Mouse (Mus musculus): ENCODE data around the gene Tmem108. TPM values are rescaled to one million over a fixed set of nuclear protein-coding genes. Genes with fewer than 3 reads are reported as not detected.
A peak's percentile ranks its signal among the peaks of the same experiment; 100 is the strongest.

Tmem108 gene
- total and polyA plus RNA-seq, 2 experiments from 2014 or later: 24.8 to 25.2 TPM

DNA sequence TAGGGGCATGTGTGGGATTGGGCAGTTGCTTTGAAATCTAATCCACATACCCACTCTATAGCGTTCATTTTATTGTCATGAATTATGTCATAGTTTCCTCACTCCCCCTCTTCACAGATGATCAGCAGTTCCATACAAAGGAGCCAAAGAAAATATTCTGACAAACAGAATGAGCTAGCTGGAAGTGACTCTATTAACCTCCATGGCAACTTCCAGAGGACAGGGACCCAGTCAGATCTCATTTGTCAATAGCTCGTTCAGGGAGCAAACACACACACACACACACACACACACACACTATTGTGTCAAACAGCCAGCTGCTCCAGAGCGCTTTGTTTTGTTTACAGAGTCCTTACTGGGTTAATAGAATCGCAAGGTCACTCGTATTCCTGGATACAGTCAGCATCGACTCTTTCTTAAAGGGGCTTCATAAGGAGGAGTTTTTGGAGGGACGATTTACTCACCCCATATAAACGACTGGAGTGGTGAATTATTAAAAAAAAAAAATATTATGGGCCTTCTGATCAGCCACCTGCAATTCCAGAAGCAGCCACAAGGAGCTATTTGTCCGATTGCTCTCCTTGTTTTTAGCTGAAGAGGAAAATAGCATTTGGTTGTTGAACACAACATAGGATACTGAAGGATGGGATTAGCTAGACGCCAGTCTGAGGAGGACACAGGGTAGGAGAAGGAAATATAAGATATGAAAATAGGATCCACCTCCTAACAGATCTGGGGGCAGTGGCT is 197.6 kb downstream of the Tmem108 start:
- TF ChIP-seq CTCF (IDR thresholded peaks at IDR 0.05): peak; percentile 81
- Histone ChIP-seq H3K4me2 (ENCODE audit: low read depth, low read length, poor library complexity, severe bottlenecking) (no peak overlapping the region), H3K36me3 (ENCODE audit: insufficient read depth, low read length) (no peaks in the 10 kb centered on the region), H3K9me3 (ENCODE audit: low read length) (no peaks in the 10 kb centered on the region), H3K27ac (ENCODE audit: low read depth, low read length) (no peak overlapping the region), H3K4me1 (ENCODE audit: insufficient read depth, low read length) (peaks cover 12% of the 10 kb centered on the region; the same call in 1 of the 2 replicates), H3K27me3 (ENCODE audit: insufficient read depth, low read length) (no peaks in the 10 kb centered on the region), H3K9ac (replicated peaks; ENCODE audit: low read length, poor library complexity, severe bottlenecking) (no peak overlapping the region), H3K4me3 (ENCODE audit: low read depth, low read length) (no peak overlapping the region)
- DNase-seq (ENCODE audit: low spot score): peak; percentile 82
- WGBS: 17% methylated on average over 10 of the region's 10 CpGs
- ATAC-seq (ENCODE audit: low FRiP score): no peak

DNA sequence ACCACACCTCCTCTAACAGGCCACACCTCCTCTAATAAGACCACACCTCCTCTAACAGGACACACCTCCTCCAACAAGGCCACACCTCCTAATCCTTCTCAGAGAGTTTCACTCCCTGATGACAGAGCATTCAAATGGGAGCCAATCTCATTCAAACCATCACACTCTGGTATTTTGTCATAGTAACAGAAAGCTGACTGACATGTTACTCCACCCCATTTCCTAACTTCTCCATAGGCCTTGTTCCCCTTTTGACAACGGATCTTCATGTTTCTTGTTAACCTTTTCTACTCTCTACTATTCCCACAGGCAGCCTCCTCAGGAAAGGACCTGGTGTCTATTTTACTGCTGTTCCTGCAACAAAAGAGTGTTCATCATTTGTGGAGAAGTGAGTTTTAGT is 199.6 kb downstream of the Tmem108 start:
- WGBS: 88% methylated on average over 1 of the region's 1 CpGs
- H3K4me1 ChIP-seq (ENCODE audit: insufficient read depth, low read length): peaks cover 12% of the 10 kb centered on the region; the same call in 1 of the 2 replicates
- no peaks in the 10 kb centered on the region for H3K27me3 ChIP-seq (ENCODE audit: insufficient read depth, low read length)
- DNase-seq (ENCODE audit: low spot score) (no peak), ATAC-seq (ENCODE audit: low FRiP score) (no peak)
- no peak overlapping the region for H3K9ac ChIP-seq (replicated peaks; ENCODE audit: low read length, poor library complexity, severe bottlenecking)
- H3K27ac ChIP-seq (ENCODE audit: low read depth, low read length): no peak overlapping the region
- H3K4me2 ChIP-seq (ENCODE audit: low read depth, low read length, poor library complexity, severe bottlenecking): no peak overlapping the region
- H3K4me3 ChIP-seq (ENCODE audit: low read depth, low read length): no peak overlapping the region
- no peaks in the 10 kb centered on the region for H3K36me3 ChIP-seq (ENCODE audit: insufficient read depth, low read length)
- TF ChIP-seq CTCF (IDR thresholded peaks at IDR 0.05): no peak
- H3K9me3 ChIP-seq (ENCODE audit: low read length): no peaks in the 10 kb centered on the region

DNA sequence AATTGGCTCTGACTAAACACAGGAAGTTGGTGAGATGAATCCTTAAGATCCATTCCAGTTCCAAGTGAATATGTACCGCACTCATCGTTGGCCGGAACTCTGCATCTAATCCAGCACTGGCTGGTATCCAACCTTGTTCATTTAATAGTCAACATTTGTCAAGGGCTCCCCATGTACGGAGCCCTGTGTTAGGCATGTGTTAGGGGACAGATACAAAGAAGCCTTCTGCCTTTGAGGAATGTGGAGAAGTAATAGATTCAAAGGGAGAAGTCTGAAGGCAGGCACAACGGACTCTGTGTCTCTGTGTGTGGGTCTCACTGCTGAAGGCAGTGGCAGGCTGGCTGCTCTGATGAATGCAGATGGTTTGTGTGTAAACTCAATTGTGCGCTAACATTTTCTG is 202.9 kb downstream of the Tmem108 start:
- Histone ChIP-seq H3K27ac (ENCODE audit: low read depth, low read length) (peak overlapping the region; percentile 18; the same call in 1 of the 2 replicates), H3K27me3 (ENCODE audit: insufficient read depth, low read length) (no peaks in the 10 kb centered on the region), H3K4me1 (ENCODE audit: insufficient read depth, low read length) (peaks cover 12% of the 10 kb centered on the region; the same call in 1 of the 2 replicates), H3K36me3 (ENCODE audit: insufficient read depth, low read length) (no peaks in the 10 kb centered on the region), H3K4me2 (ENCODE audit: low read depth, low read length, poor library complexity, severe bottlenecking) (no peak overlapping the region), H3K9me3 (ENCODE audit: low read length) (no peaks in the 10 kb centered on the region), H3K9ac (replicated peaks; ENCODE audit: low read length, poor library complexity, severe bottlenecking) (no peak overlapping the region), H3K4me3 (ENCODE audit: low read depth, low read length) (no peak overlapping the region)
- ATAC-seq (ENCODE audit: low FRiP score): peak; percentile 73
- no peak for TF ChIP-seq CTCF (IDR thresholded peaks at IDR 0.05)
- DNase-seq (ENCODE audit: low spot score): peak; percentile 83
- 48% methylated on average over 6 of the region's 6 CpGs for WGBS

DNA sequence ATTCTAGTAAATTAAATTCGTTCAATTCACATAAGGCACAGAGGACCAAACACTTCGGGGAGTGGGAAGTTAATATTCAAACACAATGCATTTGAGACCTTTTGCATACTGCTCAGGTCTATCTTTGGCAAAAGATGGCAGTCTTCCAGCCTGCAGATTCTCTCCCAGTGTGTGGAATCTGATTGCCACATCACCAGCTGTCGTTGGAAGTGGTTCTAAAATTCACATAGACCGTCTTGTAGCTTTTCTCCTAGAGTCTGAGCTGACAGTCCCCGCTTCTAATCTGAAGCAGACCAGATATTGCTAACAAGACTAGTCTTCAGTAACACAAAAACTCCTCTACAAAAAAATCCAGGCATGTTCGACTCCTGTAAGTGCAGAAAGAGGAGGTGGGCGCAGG is 203.4 kb downstream of the Tmem108 start:
- Histone ChIP-seq H3K27ac (ENCODE audit: low read depth, low read length) (peak overlapping the region; percentile 18; the same call in 1 of the 2 replicates), H3K4me3 (ENCODE audit: low read depth, low read length) (no peak overlapping the region), H3K4me2 (ENCODE audit: low read depth, low read length, poor library complexity, severe bottlenecking) (no peak overlapping the region), H3K4me1 (ENCODE audit: insufficient read depth, low read length) (peaks cover 12% of the 10 kb centered on the region; the same call in 1 of the 2 replicates), H3K36me3 (ENCODE audit: insufficient read depth, low read length) (no peaks in the 10 kb centered on the region), H3K27me3 (ENCODE audit: insufficient read depth, low read length) (no peaks in the 10 kb centered on the region), H3K9me3 (ENCODE audit: low read length) (no peaks in the 10 kb centered on the region), H3K9ac (replicated peaks; ENCODE audit: low read length, poor library complexity, severe bottlenecking) (no peak overlapping the region)
- 67% methylated on average over 7 of the region's 7 CpGs for WGBS
- DNase-seq (ENCODE audit: low spot score) (peak; percentile 75), ATAC-seq (ENCODE audit: low FRiP score) (no peak)
- no peak for TF ChIP-seq CTCF (IDR thresholded peaks at IDR 0.05)

DNA sequence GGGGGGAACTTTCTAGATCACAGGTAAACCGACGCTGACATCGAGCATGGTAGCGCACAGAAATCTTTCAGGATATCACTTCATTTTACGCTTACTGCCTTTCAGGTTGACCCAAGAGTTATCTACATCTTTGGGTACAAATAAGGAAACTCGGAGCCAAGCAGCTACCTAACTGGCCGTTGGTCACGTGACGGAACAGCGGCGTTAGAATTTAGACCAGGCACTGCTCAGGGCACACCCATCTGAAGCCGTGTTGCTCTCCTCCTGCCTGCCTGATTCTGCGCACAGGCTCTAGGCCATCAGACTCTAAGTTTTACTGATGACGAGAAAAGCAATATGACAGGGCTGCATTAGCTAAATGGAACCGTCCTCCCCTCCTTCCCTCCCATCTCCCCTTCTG is 204.6 kb downstream of the Tmem108 start:
- Histone ChIP-seq H3K36me3 (ENCODE audit: insufficient read depth, low read length) (no peaks in the 10 kb centered on the region), H3K27ac (ENCODE audit: low read depth, low read length) (no peak overlapping the region), H3K9me3 (ENCODE audit: low read length) (no peaks in the 10 kb centered on the region), H3K4me3 (ENCODE audit: low read depth, low read length) (no peak overlapping the region), H3K27me3 (ENCODE audit: insufficient read depth, low read length) (no peaks in the 10 kb centered on the region), H3K9ac (replicated peaks; ENCODE audit: low read length, poor library complexity, severe bottlenecking) (no peak overlapping the region), H3K4me2 (ENCODE audit: low read depth, low read length, poor library complexity, severe bottlenecking) (no peak overlapping the region), H3K4me1 (ENCODE audit: insufficient read depth, low read length) (peaks cover 12% of the 10 kb centered on the region; the same call in 1 of the 2 replicates)
- ATAC-seq (ENCODE audit: low FRiP score) (no peak), DNase-seq (ENCODE audit: low spot score) (no peak)
- no peak for TF ChIP-seq CTCF (IDR thresholded peaks at IDR 0.05)
- WGBS: 95% methylated on average over 15 of the region's 15 CpGs

DNA sequence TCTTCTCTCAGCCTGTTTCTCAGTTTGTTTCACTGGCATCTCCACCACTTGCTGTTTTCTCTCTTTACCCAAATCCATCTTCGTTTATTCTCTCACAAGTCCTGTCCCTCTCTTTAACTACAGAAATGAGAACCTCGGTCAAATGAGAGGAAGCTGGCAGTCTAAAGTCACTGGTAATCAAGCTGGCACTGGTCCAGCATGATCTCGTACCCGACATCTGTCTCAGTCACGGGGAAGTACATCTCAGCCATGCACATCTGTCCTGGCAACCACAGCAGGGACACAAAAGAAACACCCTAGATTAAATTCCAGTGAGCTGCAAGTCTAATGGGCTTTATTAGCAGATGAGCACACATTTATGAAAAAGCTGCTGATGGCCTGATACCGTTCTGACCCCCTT is 206.3 kb downstream of the Tmem108 start:
- Histone ChIP-seq H3K27me3 (ENCODE audit: insufficient read depth, low read length) (no peaks in the 10 kb centered on the region), H3K4me2 (ENCODE audit: low read depth, low read length, poor library complexity, severe bottlenecking) (no peak overlapping the region), H3K4me3 (ENCODE audit: low read depth, low read length) (no peak overlapping the region), H3K4me1 (ENCODE audit: insufficient read depth, low read length) (peaks cover 16% of the 10 kb centered on the region; the same call in 1 of the 2 replicates), H3K9me3 (ENCODE audit: low read length) (no peaks in the 10 kb centered on the region), H3K9ac (replicated peaks; ENCODE audit: low read length, poor library complexity, severe bottlenecking) (no peak overlapping the region; the same call in 1 of the 2 replicates), H3K36me3 (ENCODE audit: insufficient read depth, low read length) (no peaks in the 10 kb centered on the region), H3K27ac (ENCODE audit: low read depth, low read length) (no peak overlapping the region)
- DNase-seq (ENCODE audit: low spot score): no peak
- ATAC-seq (ENCODE audit: low FRiP score): no peak
- no peak for TF ChIP-seq CTCF (IDR thresholded peaks at IDR 0.05)
- WGBS: 42% methylated on average over 6 of the region's 6 CpGs

Measured in midbrain, postnatal 0 days (tissue).